Mouse (Mus musculus) MEL (cell line): ENCODE measurements at regions not wholly inside any gene's neighbourhood (a gene's known extent, or its start where the extent isn't known, plus 50 kb on each side); places are given as distances from the start of the nearest gene placed in this dataset.

ENCODE experiments used
- DNase-seq: peaks from one replicate; pipeline ENCODE4 v3.0.0; 2011; ENCODE audit warnings: low read depth, low spot score
- H3K27ac ChIP-seq: 2 replicates; pipeline ENCODE4 v1.5.1; 2012; ENCODE audit warnings: low read depth, mild to moderate bottlenecking, control low read depth, low read length, moderate library complexity; ENCODE audit not compliant: control insufficient read depth
- H3K27me3 ChIP-seq, 2 experiments: fragments of 150-350 bp in 1 of 2; sonication (generic) in 1 of 2; 2 replicates each; pipeline ENCODE4 v1.6.1; 2012; ENCODE audit warnings: low read length in 2 of 2, mild to moderate bottlenecking in 2 of 2, improper control_type of control experiment in 1 of 2, moderate library complexity in 1 of 2; ENCODE audit not compliant: insufficient read depth in 2 of 2, control insufficient read depth in 1 of 2
- H3K36me3 ChIP-seq, 2 experiments: 2 replicates each; pipeline ENCODE4 v1.6.1; 2012 to 2014; ENCODE audit warnings: low read length in 2 of 2, improper control_type of control experiment in 1 of 2, inconsistent platforms in 1 of 2, mild to moderate bottlenecking in 1 of 2; ENCODE audit not compliant: insufficient read depth in 2 of 2, control insufficient read depth in 1 of 2
- H3K4me1 ChIP-seq, 2 experiments: fragments of 150-350 bp in 1 of 2; sonication (generic) in 1 of 2; 2 replicates each; pipeline ENCODE4 v1.6.1; 2012; ENCODE audit warnings: low read length in 2 of 2, improper control_type of control experiment in 1 of 2, mild to moderate bottlenecking in 1 of 2; ENCODE audit not compliant: insufficient read depth in 2 of 2, control insufficient read depth in 1 of 2
- H3K4me3 ChIP-seq, 2 experiments: fragments of 150-350 bp in 1 of 2; sonication (generic) in 1 of 2; 2 replicates each; pipeline ENCODE4 v1.5.1; 2012; ENCODE audit warnings: low read depth in 2 of 2, low read length in 2 of 2, mild to moderate bottlenecking in 2 of 2, moderate library complexity in 2 of 2, control low read depth in 1 of 2, improper control_type of control experiment in 1 of 2; ENCODE audit not compliant: control insufficient read depth in 1 of 2, insufficient read depth in 1 of 2
- H3K79me2 ChIP-seq: 2 replicates; pipeline ENCODE4 v1.6.1; 2012; ENCODE audit warnings: mild to moderate bottlenecking, low read length, moderate library complexity; ENCODE audit not compliant: control insufficient read depth, poor library complexity, insufficient read depth
- H3K9ac ChIP-seq: 2 replicates; pipeline ENCODE4 v1.6.1; 2012; ENCODE audit warnings: low read depth, mild to moderate bottlenecking, control low read depth, low read length, moderate library complexity; ENCODE audit not compliant: control insufficient read depth, poor library complexity, severe bottlenecking
- H3K9me3 ChIP-seq: fragments of 150-350 bp; sonication (generic); replicated peaks from 2 replicates; pipeline ENCODE4 v1.6.1; 2012; ENCODE audit warnings: mild to moderate bottlenecking, low read length, improper control_type of control experiment, moderate library complexity; ENCODE audit not compliant: insufficient read depth
- CTCF ChIP-seq, 3 experiments: IDR thresholded peaks in 2 of 3; conservative IDR thresholded peaks in 1 of 3; 2 replicates each; pipeline ENCODE4 v1.5.1; 2011 to 2012; ENCODE audit warnings: low read length in 3 of 3, low read depth in 2 of 3, mild to moderate bottlenecking in 2 of 3, improper control_type of control experiment in 1 of 3, inconsistent platforms in 1 of 3, mixed read lengths in 1 of 3, moderate library complexity in 1 of 3; ENCODE audit not compliant: control insufficient read depth in 1 of 3, insufficient read depth in 1 of 3, poor library complexity in 1 of 3, severe bottlenecking in 1 of 3
- ELF1 ChIP-seq: IDR thresholded peaks from 2 replicates; pipeline ENCODE4 v1.6.1; 2014; ENCODE audit warnings: low read depth, mild to moderate bottlenecking, inconsistent platforms, low read length, improper control_type of control experiment, moderate library complexity
- GATA1 ChIP-seq: IDR thresholded peaks from 2 replicates; pipeline ENCODE4 v1.6.1; 2011; ENCODE audit warnings: low read depth, low read length, improper control_type of control experiment
- JUND ChIP-seq: IDR thresholded peaks from 2 replicates; pipeline ENCODE4 v1.6.1; 2011; ENCODE audit warnings: low read depth, mild to moderate bottlenecking, improper control_type of control experiment, low read length
- MAX ChIP-seq: IDR thresholded peaks from 2 replicates; pipeline ENCODE4 v1.6.1; 2011; ENCODE audit warnings: low read length, improper control_type of control experiment
- MAZ ChIP-seq: IDR thresholded peaks from 2 replicates; pipeline ENCODE4 v1.6.1; 2012; ENCODE audit warnings: low read depth, mild to moderate bottlenecking, inconsistent platforms, low read length, improper control_type of control experiment
- MYB ChIP-seq: IDR thresholded peaks from 2 replicates; pipeline ENCODE4 v1.6.1; 2011; ENCODE audit warnings: mild to moderate bottlenecking, low read depth, low read length, improper control_type of control experiment
- MYC ChIP-seq: IDR thresholded peaks from 2 replicates; pipeline ENCODE4 v1.6.1; 2011; ENCODE audit warnings: low read depth, mild to moderate bottlenecking, low read length, improper control_type of control experiment, moderate library complexity
- POLR2AphosphoS2 ChIP-seq: IDR thresholded peaks from 2 replicates; pipeline ENCODE4 v1.6.1; 2011; ENCODE audit warnings: low read length, improper control_type of control experiment
- POLR2AphosphoS5 ChIP-seq: IDR thresholded peaks from 2 replicates; pipeline ENCODE4 v1.6.1; 2012; ENCODE audit warnings: low read depth, borderline replicate concordance, mild to moderate bottlenecking, inconsistent platforms, low read length, moderate library complexity, mixed read lengths
- RAD21 ChIP-seq: IDR thresholded peaks from 2 replicates; pipeline ENCODE4 v1.6.1; 2011; ENCODE audit warnings: mild to moderate bottlenecking, low read depth, low read length, improper control_type of control experiment
- SMC3 ChIP-seq: IDR thresholded peaks from 2 replicates; pipeline ENCODE4 v1.6.1; 2011; ENCODE audit warnings: low read depth, low read length, improper control_type of control experiment
- TBP ChIP-seq: IDR thresholded peaks from 2 replicates; pipeline ENCODE4 v1.8.0; 2011; ENCODE audit warnings: low read depth, low read length, improper control_type of control experiment
- ZC3H11A ChIP-seq: IDR thresholded peaks from 2 replicates; pipeline ENCODE4 v1.6.1; 2012; ENCODE audit warnings: low read depth, mild to moderate bottlenecking, inconsistent platforms, low read length, improper control_type of control experiment
- ZKSCAN1 ChIP-seq: IDR thresholded peaks from 2 replicates; pipeline ENCODE4 v1.6.1; 2012; ENCODE audit warnings: low read depth, mild to moderate bottlenecking, inconsistent platforms, low read length, improper control_type of control experiment, moderate library complexity

- Histone ChIP-seq H3K36me3 (peaks cover 0 to 13% of the 10 kb centered on the region in 2 experiments; a peak in 2 of 4 replicates), H3K4me3 (no peak overlapping the region), H3K9ac (no peak overlapping the region), H3K79me2 (no peaks in the 10 kb centered on the region), H3K27ac (no peak overlapping the region), H3K27me3 (peaks cover 0 to 6% of the 10 kb centered on the region in 2 experiments; a peak in 2 of 4 replicates), H3K4me1 (peaks cover 0 to 15% of the 10 kb centered on the region in 2 experiments; a peak in 2 of 4 replicates), H3K9me3 (no peaks in the 10 kb centered on the region)
- TF ChIP-seq MYB (no peak), ZKSCAN1 (no peak), RAD21 (no peak), POLR2AphosphoS5 (no peak), ELF1 (no peak), TBP (no peak), POLR2AphosphoS2 (no peak), MAX (no peak), MAZ (no peak), GATA1 (no peak), MYC (no peak), JUND (no peak), CTCF (IDR thresholded peaks at IDR 0.05 in 2 of 3, conservative IDR thresholded peaks at IDR 0.05 in 1 of 3; ENCODE audit: control insufficient read depth in 1 of 3, insufficient read depth in 1 of 3, low read depth in 2 of 3, low read length in 3 of 3, poor library complexity in 1 of 3, severe bottlenecking in 1 of 3) (no peak)
- DNase-seq, result no peak
Observed at GRCm38 (mm10) chr2:131423616-131424320, 67.5 kb upstream of the Smox start.

GRCm38 (mm10) chr2:131422907-131423445 is 68.3 kb upstream of the Smox start:
- peaks cover 0 to 9% of the 10 kb centered on the region in 2 experiments; a peak in 2 of 4 replicates for H3K36me3 ChIP-seq
- peaks cover 0 to 13% of the 10 kb centered on the region in 2 experiments; a peak in 2 of 4 replicates for H3K4me1 ChIP-seq
- TF ChIP-seq JUND (no peak), RAD21 (peak; percentile 51), CTCF (IDR thresholded peaks at IDR 0.05 in 2 of 3, conservative IDR thresholded peaks at IDR 0.05 in 1 of 3; ENCODE audit: control insufficient read depth in 1 of 3, insufficient read depth in 1 of 3, low read depth in 2 of 3, low read length in 3 of 3, poor library complexity in 1 of 3, severe bottlenecking in 1 of 3) (peak; percentile 24 to 55 (median 49)), ZC3H11A (peak; percentile 30; the same call in 1 of the 2 replicates), SMC3 (peak; percentile 44)
- H3K9ac ChIP-seq, result peak overlapping the region; percentile 74
- peaks cover 0 to 8% of the 10 kb centered on the region in 2 experiments; a peak in 3 of 4 replicates for H3K27me3 ChIP-seq
- no peaks in the 10 kb centered on the region for H3K9me3 ChIP-seq
- peak overlapping the region; percentile 70 to 96 for H3K4me3 ChIP-seq
- 0 out of 2 replicates have a peak overlapping the region, but pooled peaks have one; percentile 28 for H3K27ac ChIP-seq
- no peaks in the 10 kb centered on the region for H3K79me2 ChIP-seq
- DNase-seq, result peak; percentile 86
